Mouse (Mus musculus): ENCODE results near the gene Kdm2b. TPM values are rescaled to one million over a fixed set of nuclear protein-coding genes. Genes with fewer than 3 reads are reported as not detected.

Kdm2b gene
- polyA plus RNA-seq, 1 experiment from 2014 or later: 67.2 TPM

- 77% methylated on average over 4 of the region's 4 CpGs for WGBS
- Histone ChIP-seq H3K4me2 (ENCODE audit: low read depth, severe bottlenecking) (no peak overlapping the region), H3K27ac (replicated peaks; ENCODE audit: low read depth, low read length) (no peak overlapping the region), H3K9ac (ENCODE audit: low read length) (no peak overlapping the region), H3K4me3 (ENCODE audit: low read depth, low read length) (no peak overlapping the region), H3K36me3 (ENCODE audit: control insufficient read depth, insufficient read depth, low read length) (no peaks in the 10 kb centered on the region), H3K9me3 (ENCODE audit: control insufficient read depth, low read length) (no peaks in the 10 kb centered on the region), H3K27me3 (ENCODE audit: control insufficient read depth, insufficient read depth, low read length) (no peaks in the 10 kb centered on the region), H3K4me1 (ENCODE audit: control insufficient read depth, insufficient read depth, low read length) (peaks cover 16% of the 10 kb centered on the region)
- DNase-seq (ENCODE audit: low spot score): no peak
- no peak for ATAC-seq (ENCODE audit: insufficient number of reproducible peaks, low FRiP score, low TSS enrichment, low read depth)
Measured at GRCm38 (mm10) chr5:123017504-123017903, 27.9 kb upstream of the Kdm2b start.

- H3K27me3 ChIP-seq (ENCODE audit: control insufficient read depth, insufficient read depth, low read length): no peaks in the 10 kb centered on the region
- no peaks in the 10 kb centered on the region for H3K9me3 ChIP-seq (ENCODE audit: control insufficient read depth, low read length)
- ATAC-seq (ENCODE audit: insufficient number of reproducible peaks, low FRiP score, low TSS enrichment, low read depth) (no peak), DNase-seq (ENCODE audit: low spot score) (no peak)
- H3K4me2 ChIP-seq (ENCODE audit: low read depth, severe bottlenecking): peak overlapping the region; percentile 77
- peak overlapping the region; percentile 69 for H3K4me3 ChIP-seq (ENCODE audit: low read depth, low read length)
- WGBS: 18% methylated on average over 8 of the region's 8 CpGs
- H3K9ac ChIP-seq (ENCODE audit: low read length): peak overlapping the region; percentile 71; the same call in 1 of the 2 replicates
- peaks cover 16% of the 10 kb centered on the region for H3K4me1 ChIP-seq (ENCODE audit: control insufficient read depth, insufficient read depth, low read length)
- H3K27ac ChIP-seq (replicated peaks; ENCODE audit: low read depth, low read length): no peak overlapping the region
- no peaks in the 10 kb centered on the region for H3K36me3 ChIP-seq (ENCODE audit: control insufficient read depth, insufficient read depth, low read length)
Measured at GRCm38 (mm10) chr5:123015915-123016314, 26.3 kb upstream of the Kdm2b start.

- Histone ChIP-seq H3K9ac (ENCODE audit: low read length) (peak within 1 kb of the TSS; percentile 71), H3K9me3 (ENCODE audit: control insufficient read depth, low read length) (no peaks in the 10 kb centered on the region), H3K27me3 (ENCODE audit: control insufficient read depth, insufficient read depth, low read length) (no peaks in the 10 kb centered on the region), H3K27ac (replicated peaks; ENCODE audit: low read depth, low read length) (peak within 1 kb of the TSS; percentile 49), H3K4me2 (ENCODE audit: low read depth, severe bottlenecking) (peak within 1 kb of the TSS; percentile 77), H3K36me3 (ENCODE audit: control insufficient read depth, insufficient read depth, low read length) (no peaks in the 10 kb centered on the region), H3K4me1 (ENCODE audit: control insufficient read depth, insufficient read depth, low read length) (peaks cover 16% of the 10 kb centered on the region), H3K4me3 (ENCODE audit: low read depth, low read length) (peak within 1 kb of the TSS; percentile 69)
- under 1% methylated on average over 102 of the region's 106 CpGs for WGBS
- ATAC-seq (ENCODE audit: insufficient number of reproducible peaks, low FRiP score, low TSS enrichment, low read depth) (peak; percentile 90), DNase-seq (ENCODE audit: low spot score) (peak; percentile 98)
Measured at GRCm38 (mm10) chr5:123014753-123015701, 25.4 kb upstream of the Kdm2b start, which contains the start of gene Orai1. Orai1 (plus strand) TSS chr5:123015074.

- Histone ChIP-seq H3K9me3 (ENCODE audit: control insufficient read depth, low read length) (no peaks in the 10 kb centered on the region), H3K36me3 (ENCODE audit: control insufficient read depth, insufficient read depth, low read length) (no peaks in the 10 kb centered on the region), H3K4me3 (ENCODE audit: low read depth, low read length) (no peak overlapping the region), H3K27me3 (ENCODE audit: control insufficient read depth, insufficient read depth, low read length) (no peaks in the 10 kb centered on the region), H3K27ac (replicated peaks; ENCODE audit: low read depth, low read length) (no peak overlapping the region), H3K9ac (ENCODE audit: low read length) (no peak overlapping the region), H3K4me2 (ENCODE audit: low read depth, severe bottlenecking) (no peak overlapping the region), H3K4me1 (ENCODE audit: control insufficient read depth, insufficient read depth, low read length) (peaks cover 13% of the 10 kb centered on the region)
- ATAC-seq (ENCODE audit: insufficient number of reproducible peaks, low FRiP score, low TSS enrichment, low read depth) (no peak), DNase-seq (ENCODE audit: low spot score) (peak; percentile 76)
- WGBS: 55% methylated on average over 9 of the region's 9 CpGs
Measured at GRCm38 (mm10) chr5:123013599-123014315, 24.1 kb upstream of the Kdm2b start.

GRCm38 (mm10) chr5:123011705-123012104, 22.1 kb upstream of the Kdm2b start:
- no peak for DNase-seq (ENCODE audit: low spot score)
- ATAC-seq (ENCODE audit: insufficient number of reproducible peaks, low FRiP score, low TSS enrichment, low read depth): no peak
- Histone ChIP-seq H3K9me3 (ENCODE audit: control insufficient read depth, low read length) (no peaks in the 10 kb centered on the region), H3K4me3 (ENCODE audit: low read depth, low read length) (no peak overlapping the region), H3K27me3 (ENCODE audit: control insufficient read depth, insufficient read depth, low read length) (no peaks in the 10 kb centered on the region), H3K4me1 (ENCODE audit: control insufficient read depth, insufficient read depth, low read length) (peaks cover 13% of the 10 kb centered on the region), H3K4me2 (ENCODE audit: low read depth, severe bottlenecking) (no peak overlapping the region), H3K27ac (replicated peaks; ENCODE audit: low read depth, low read length) (no peak overlapping the region), H3K36me3 (ENCODE audit: control insufficient read depth, insufficient read depth, low read length) (no peaks in the 10 kb centered on the region), H3K9ac (ENCODE audit: low read length) (no peak overlapping the region)
- 94% methylated on average over 9 of the region's 9 CpGs for WGBS

GRCm38 (mm10) chr5:123010806-123011205, 21.2 kb upstream of the Kdm2b start:
- Histone ChIP-seq H3K4me3 (ENCODE audit: low read depth, low read length) (no peak overlapping the region), H3K27me3 (ENCODE audit: control insufficient read depth, insufficient read depth, low read length) (no peaks in the 10 kb centered on the region), H3K4me2 (ENCODE audit: low read depth, severe bottlenecking) (no peak overlapping the region), H3K4me1 (ENCODE audit: control insufficient read depth, insufficient read depth, low read length) (peaks cover 9% of the 10 kb centered on the region), H3K27ac (replicated peaks; ENCODE audit: low read depth, low read length) (no peak overlapping the region), H3K9ac (ENCODE audit: low read length) (no peak overlapping the region), H3K36me3 (ENCODE audit: control insufficient read depth, insufficient read depth, low read length) (no peaks in the 10 kb centered on the region), H3K9me3 (ENCODE audit: control insufficient read depth, low read length) (no peaks in the 10 kb centered on the region)
- ATAC-seq (ENCODE audit: insufficient number of reproducible peaks, low FRiP score, low TSS enrichment, low read depth) (no peak), DNase-seq (ENCODE audit: low spot score) (no peak)
- 87% methylated on average over 6 of the region's 6 CpGs for WGBS

GRCm38 (mm10) chr5:123009873-123010272, 20.2 kb upstream of the Kdm2b start:
- Histone ChIP-seq H3K27me3 (ENCODE audit: control insufficient read depth, insufficient read depth, low read length) (no peaks in the 10 kb centered on the region), H3K9me3 (ENCODE audit: control insufficient read depth, low read length) (no peaks in the 10 kb centered on the region), H3K27ac (replicated peaks; ENCODE audit: low read depth, low read length) (no peak overlapping the region), H3K4me1 (ENCODE audit: control insufficient read depth, insufficient read depth, low read length) (peaks cover 4% of the 10 kb centered on the region), H3K4me2 (ENCODE audit: low read depth, severe bottlenecking) (no peak overlapping the region), H3K4me3 (ENCODE audit: low read depth, low read length) (no peak overlapping the region), H3K36me3 (ENCODE audit: control insufficient read depth, insufficient read depth, low read length) (no peaks in the 10 kb centered on the region), H3K9ac (ENCODE audit: low read length) (no peak overlapping the region)
- 78% methylated on average over 11 of the region's 11 CpGs for WGBS
- no peak for DNase-seq (ENCODE audit: low spot score)
- ATAC-seq (ENCODE audit: insufficient number of reproducible peaks, low FRiP score, low TSS enrichment, low read depth): no peak

- H3K4me1 ChIP-seq (ENCODE audit: control insufficient read depth, insufficient read depth, low read length): no peaks in the 10 kb centered on the region
- no peak overlapping the region for H3K27ac ChIP-seq (replicated peaks; ENCODE audit: low read depth, low read length)
- no peak overlapping the region for H3K4me3 ChIP-seq (ENCODE audit: low read depth, low read length)
- H3K4me2 ChIP-seq (ENCODE audit: low read depth, severe bottlenecking): no peak overlapping the region
- H3K36me3 ChIP-seq (ENCODE audit: control insufficient read depth, insufficient read depth, low read length): no peaks in the 10 kb centered on the region
- H3K9me3 ChIP-seq (ENCODE audit: control insufficient read depth, low read length): no peaks in the 10 kb centered on the region
- no peak overlapping the region for H3K9ac ChIP-seq (ENCODE audit: low read length)
- H3K27me3 ChIP-seq (ENCODE audit: control insufficient read depth, insufficient read depth, low read length): no peaks in the 10 kb centered on the region
- WGBS: 71% methylated on average over 7 of the region's 7 CpGs
- no peak for ATAC-seq (ENCODE audit: insufficient number of reproducible peaks, low FRiP score, low TSS enrichment, low read depth)
- no peak for DNase-seq (ENCODE audit: low spot score)
Measured at GRCm38 (mm10) chr5:123008877-123009493, 19.4 kb upstream of the Kdm2b start.

Measured in limb, embryonic 11.5 days (tissue).